Mouse (Mus musculus) midbrain, postnatal 0 days (tissue): ENCODE results near the gene Arhgap18. TPM values are rescaled to one million over a fixed set of nuclear protein-coding genes. Genes with fewer than 3 reads are reported as not detected.
A peak's percentile ranks its signal among the peaks of the same experiment; 100 is the strongest.

Source experiments
- ATAC-seq: fragments of 200-750 bp; cut with Nextera tagmentation; 2 replicates; pipeline ENCODE4 v1.8.0; 2017; ENCODE audit warnings: moderate number of reproducible peaks, mild to moderate bottlenecking, moderate TSS enrichment, moderate library complexity; ENCODE audit not compliant: low FRiP score
- DNase-seq: peaks from one replicate; pipeline ENCODE4 v3.0.0-alpha.2; 2015; ENCODE audit warnings: low spot score
- H3K27ac ChIP-seq: fragments of 300-500 bp; sonication (generic); 2 replicates; pipeline ENCODE4 v1.5.1; 2014; ENCODE audit warnings: low read depth, mild to moderate bottlenecking, low read length, mixed read lengths
- H3K27me3 ChIP-seq: fragments of 300-500 bp; sonication (generic); 2 replicates; pipeline ENCODE4 v1.6.1; 2014; ENCODE audit warnings: low read length, control low read depth, mixed read lengths; ENCODE audit not compliant: insufficient read depth
- H3K36me3 ChIP-seq: fragments of 300-500 bp; sonication (generic); 2 replicates; pipeline ENCODE4 v1.6.1; 2014; ENCODE audit warnings: low read length, control low read depth, mixed read lengths; ENCODE audit not compliant: insufficient read depth
- H3K4me1 ChIP-seq: fragments of 300-500 bp; sonication (generic); 2 replicates; pipeline ENCODE4 v1.6.1; 2014; ENCODE audit warnings: mild to moderate bottlenecking, control low read depth, antibody characterized with exemption, low read length, mixed read lengths; ENCODE audit not compliant: insufficient read depth
- H3K4me2 ChIP-seq: fragments of 300-500 bp; sonication (generic); 2 replicates; pipeline ENCODE4 v1.6.1; 2014; ENCODE audit warnings: low read depth, mild to moderate bottlenecking, low read length, mixed read lengths; ENCODE audit not compliant: poor library complexity, severe bottlenecking
- H3K4me3 ChIP-seq: fragments of 300-500 bp; sonication (generic); 2 replicates; pipeline ENCODE4 v1.5.1; 2014; ENCODE audit warnings: low read depth, mild to moderate bottlenecking, low read length, moderate library complexity
- H3K9ac ChIP-seq: fragments of 300-500 bp; sonication (generic); replicated peaks from 2 replicates; pipeline ENCODE4 v1.6.1; 2014; ENCODE audit warnings: mild to moderate bottlenecking, low read length, moderate library complexity, mixed read lengths; ENCODE audit not compliant: poor library complexity, severe bottlenecking
- H3K9me3 ChIP-seq: fragments of 300-500 bp; sonication (generic); 2 replicates; pipeline ENCODE4 v1.6.1; 2016; ENCODE audit warnings: low read length, control low read depth
- CTCF ChIP-seq: IDR thresholded peaks from 2 replicates; pipeline ENCODE4 v1.5.1; 2016; ENCODE audit warnings: antibody characterized with exemption, mild to moderate bottlenecking
- WGBS: fragments of 180-500 bp; shearing (Covaris S2); extraction: QIAGEN DNeasy Blood & Tissue Kit; methylation state at CpG from one replicate; pipeline ENCODE4 v1.1.7; 2014; 5-methylcytosine and 5-hydroxymethylcytosine counted together
- polyA plus RNA-seq: library from polyadenylated mRNA; unstranded; fragments of >200 nt; fragmentation: Nextera tagmentation; extraction: Ambion mirVana; gene quantifications from 2 replicates; pipeline ENCODE4 v1.2.1, GENCODE M21; 2015
- total RNA-seq: library from RNA; depleted of rRNA; stranded (reverse); fragments of >200 nt; gene quantifications from 2 replicates; pipeline ENCODE4 v1.2.3, GENCODE M21; 2014

Arhgap18 gene
- total and polyA plus RNA-seq, 2 experiments from 2014 or later: 8.7 to 9.8 TPM

DNA sequence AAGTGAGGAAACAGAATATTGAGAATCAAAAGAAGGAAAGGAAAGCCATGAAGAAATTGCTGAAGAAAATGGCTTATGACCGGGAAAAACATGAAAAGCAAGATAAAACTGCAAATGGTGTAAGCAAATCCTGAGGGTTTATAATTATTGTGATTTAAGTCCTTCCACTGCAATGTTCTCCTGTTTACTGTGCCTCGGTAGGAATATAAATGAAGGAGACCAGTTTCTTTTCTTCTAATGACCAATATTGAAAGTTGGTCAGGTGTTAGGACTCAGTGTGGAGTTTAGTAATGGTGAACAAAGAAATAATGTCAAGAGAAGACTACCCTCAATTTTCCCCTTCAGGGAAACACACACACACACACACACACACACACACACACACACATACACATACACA, 136.5 kb downstream of the Arhgap18 start:
- DNase-seq: no peak
- Histone ChIP-seq H3K4me1 (no peaks in the 10 kb centered on the region), H3K27me3 (no peaks in the 10 kb centered on the region), H3K36me3 (no peaks in the 10 kb centered on the region), H3K4me3 (no peak overlapping the region), H3K27ac (no peak overlapping the region), H3K4me2 (no peak overlapping the region), H3K9ac (no peak overlapping the region), H3K9me3 (no peaks in the 10 kb centered on the region)
- no peak for TF ChIP-seq CTCF
- 53% methylated on average over 2 of the region's 2 CpGs for WGBS
- no peak for ATAC-seq

DNA sequence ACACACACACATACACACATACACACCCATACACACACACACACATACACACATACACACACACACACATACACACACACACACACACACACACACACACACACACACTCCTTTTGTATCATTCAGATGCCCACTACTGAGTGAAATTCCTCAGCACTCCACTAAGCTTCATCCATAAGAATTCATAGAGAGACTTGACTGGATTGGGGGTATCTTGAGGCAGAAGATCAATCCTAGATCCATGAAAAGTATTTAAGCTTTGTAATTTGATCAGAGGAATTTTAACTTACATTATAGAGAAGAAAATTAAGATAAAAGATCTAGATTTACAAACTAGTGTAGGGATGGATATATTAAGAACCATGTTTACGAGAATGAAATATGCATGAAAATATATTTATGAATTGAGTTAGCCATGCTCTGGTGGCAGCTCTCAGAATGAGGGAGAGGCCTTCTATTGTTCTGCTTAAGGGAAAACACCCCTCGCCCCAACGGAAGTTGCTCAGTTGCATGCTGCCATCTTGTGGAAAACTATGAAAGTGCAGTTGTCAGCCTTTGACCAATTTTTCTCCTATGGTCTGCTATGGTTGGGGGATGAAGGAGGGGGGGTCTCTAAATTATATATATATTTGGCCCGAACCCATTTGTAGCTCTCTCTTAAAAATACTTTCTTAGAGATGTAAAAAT, 137.2 kb downstream of the Arhgap18 start:
- WGBS: 2% methylated on average over 4 of the region's 4 CpGs
- Histone ChIP-seq H3K4me2 (no peak overlapping the region), H3K36me3 (no peaks in the 10 kb centered on the region), H3K27ac (no peak overlapping the region), H3K9ac (no peak overlapping the region), H3K4me3 (no peak overlapping the region), H3K27me3 (no peaks in the 10 kb centered on the region), H3K9me3 (no peaks in the 10 kb centered on the region), H3K4me1 (no peaks in the 10 kb centered on the region)
- TF ChIP-seq CTCF: peak; percentile 94
- DNase-seq: peak; percentile 88
- ATAC-seq: peak; percentile 86

DNA sequence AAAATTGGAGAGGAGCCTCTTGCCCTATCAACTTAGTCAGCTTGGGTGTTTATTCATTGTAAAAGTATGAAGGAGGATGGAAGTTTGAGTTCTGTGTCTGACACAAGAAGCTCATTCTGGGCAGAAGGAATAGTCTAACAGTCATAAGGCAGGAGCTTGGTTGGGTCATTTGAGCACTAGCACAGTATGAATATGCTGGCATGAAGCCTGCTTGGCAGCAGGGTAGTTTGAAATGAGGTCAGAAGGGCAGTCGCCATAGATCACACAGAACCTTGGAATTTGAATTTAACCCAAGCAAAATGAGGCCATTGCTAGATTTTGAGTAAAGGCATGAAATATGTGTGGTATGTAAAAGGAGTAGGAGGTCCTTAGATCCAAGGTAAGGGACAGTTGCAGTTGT, 139.9 kb downstream of the Arhgap18 start:
- Histone ChIP-seq H3K9me3 (no peaks in the 10 kb centered on the region), H3K4me1 (no peaks in the 10 kb centered on the region), H3K4me3 (no peak overlapping the region), H3K9ac (no peak overlapping the region), H3K27ac (no peak overlapping the region), H3K36me3 (no peaks in the 10 kb centered on the region), H3K27me3 (no peaks in the 10 kb centered on the region), H3K4me2 (no peak overlapping the region)
- DNase-seq (no peak), ATAC-seq (no peak)
- 86% methylated on average over 1 of the region's 1 CpGs for WGBS
- no peak for TF ChIP-seq CTCF

DNA sequence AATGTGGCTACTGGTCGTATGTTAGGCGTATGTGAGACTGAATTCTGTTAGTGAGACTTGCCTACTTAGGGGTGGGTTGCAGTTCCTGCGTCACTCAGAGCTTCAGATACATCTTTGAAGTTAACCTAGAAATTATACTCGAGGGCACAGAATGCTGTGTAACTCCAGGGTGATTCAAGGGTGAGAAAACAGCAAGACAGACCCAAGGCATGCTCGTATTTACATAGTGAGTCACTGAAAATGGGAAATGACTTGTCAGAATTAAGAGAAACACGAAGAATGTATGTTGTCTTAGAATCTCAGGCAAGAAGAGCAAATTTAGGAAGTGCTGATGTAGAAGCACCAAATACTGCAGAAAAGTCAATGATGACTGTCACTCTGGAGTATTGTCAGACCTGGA, 142.5 kb downstream of the Arhgap18 start:
- Histone ChIP-seq H3K4me1 (no peaks in the 10 kb centered on the region), H3K27ac (no peak overlapping the region), H3K4me2 (no peak overlapping the region), H3K9ac (no peak overlapping the region), H3K4me3 (no peak overlapping the region), H3K36me3 (no peaks in the 10 kb centered on the region), H3K9me3 (no peaks in the 10 kb centered on the region), H3K27me3 (no peaks in the 10 kb centered on the region)
- DNase-seq (no peak), ATAC-seq (no peak)
- no peak for TF ChIP-seq CTCF
- 73% methylated on average over 6 of the region's 6 CpGs for WGBS

DNA sequence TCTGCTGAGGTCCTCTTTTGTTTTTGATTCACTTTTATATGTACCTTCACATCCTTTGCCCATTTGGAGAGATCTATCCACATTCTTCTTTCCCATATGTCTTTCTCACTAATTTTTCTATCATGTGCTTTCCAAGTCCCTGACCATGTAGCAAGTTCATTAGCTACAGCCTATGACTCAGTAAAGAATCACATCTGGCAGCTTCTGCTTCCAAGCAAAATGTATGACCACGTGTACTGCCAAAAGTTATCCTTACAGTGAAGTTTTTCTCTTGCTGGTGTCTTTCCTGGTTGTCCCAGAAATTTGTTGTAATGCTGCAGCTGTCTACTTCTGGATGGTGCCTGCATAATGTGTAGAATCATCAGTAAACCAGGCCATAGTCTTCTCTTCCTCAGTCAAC, 147.2 kb downstream of the Arhgap18 start:
- no peak for TF ChIP-seq CTCF

DNA sequence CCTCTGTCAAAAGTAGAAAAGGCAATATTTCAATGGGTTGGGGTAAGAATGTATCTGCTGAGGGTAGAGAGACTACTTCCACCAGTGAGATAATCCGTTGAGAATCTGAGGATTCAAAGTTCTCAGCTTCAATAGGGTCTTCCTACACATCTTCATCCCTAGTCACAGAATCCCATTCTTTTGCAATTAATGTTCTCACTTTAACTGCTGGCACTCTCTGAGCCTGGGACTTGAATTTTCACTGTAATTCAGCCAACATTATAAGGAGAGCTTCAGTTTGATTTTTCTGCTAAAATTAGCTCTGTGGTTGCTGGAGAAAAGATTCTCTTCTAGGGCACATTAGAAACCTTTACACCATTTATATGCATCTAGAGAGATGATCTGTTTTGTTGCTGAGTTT, 150.6 kb downstream of the Arhgap18 start:
- no peaks in the 10 kb centered on the region for H3K27me3 ChIP-seq
- no peaks in the 10 kb centered on the region for H3K4me1 ChIP-seq
- no peak overlapping the region for H3K4me3 ChIP-seq
- H3K36me3 ChIP-seq: 0 out of 2 replicates have a peak, but pooled peaks cover 3% of the 10 kb centered on the region
- ATAC-seq: no peak
- TF ChIP-seq CTCF: no peak
- WGBS: 88% methylated on average over 1 of the region's 1 CpGs
- H3K9me3 ChIP-seq: no peaks in the 10 kb centered on the region
- H3K9ac ChIP-seq: no peak overlapping the region
- no peak overlapping the region for H3K4me2 ChIP-seq
- DNase-seq: no peak
- H3K27ac ChIP-seq: no peak overlapping the region

More for the DNA sequence above, 147.2 kb downstream of the Arhgap18 start:
- no peak overlapping the region for H3K4me3 ChIP-seq
- no peaks in the 10 kb centered on the region for H3K9me3 ChIP-seq
- no peaks in the 10 kb centered on the region for H3K36me3 ChIP-seq
- no peak overlapping the region for H3K27ac ChIP-seq
- no peaks in the 10 kb centered on the region for H3K27me3 ChIP-seq
- no peak overlapping the region for H3K4me2 ChIP-seq
- H3K9ac ChIP-seq: no peak overlapping the region
- WGBS: 74% methylated on average over 1 of the region's 1 CpGs
- no peak for DNase-seq
- no peaks in the 10 kb centered on the region for H3K4me1 ChIP-seq
- no peak for ATAC-seq
